Mouse (Mus musculus) frontal cortex, postnatal 10 days (tissue): ENCODE data around the gene Pigc.

Experiments
- DNase-seq, 2 experiments: peaks; one replicate each; pipeline ENCODE4 v3.0.0; 2022; ENCODE audit warnings: low spot score in 2 of 2, mixed read lengths in 1 of 2

The Pigc gene

GRCm38 (mm10) chr1:161968589-161969407, at the start of gene Pigc:
Pigc (plus strand) TSS chr1:161969186.
- DNase-seq: peak; percentile 92 to 93

DNA sequence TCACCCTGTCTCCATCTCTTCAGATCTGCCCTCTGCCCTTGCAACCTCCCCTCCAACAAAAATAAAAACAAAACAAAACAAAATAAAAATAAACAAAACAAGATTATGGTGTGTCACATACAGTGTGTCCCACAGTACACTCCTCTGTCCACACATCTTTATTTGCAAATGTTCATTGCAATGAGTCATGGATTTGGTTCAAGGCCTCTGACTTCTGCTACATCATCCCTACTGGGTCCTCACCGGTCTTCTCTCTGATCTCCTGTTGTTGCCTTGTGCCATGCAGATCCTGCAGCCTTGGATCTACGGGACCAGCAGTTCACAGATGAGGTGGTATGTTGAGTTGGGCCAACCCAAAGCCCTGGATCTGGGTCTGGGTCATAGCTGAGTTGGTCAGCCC, 49.4 kb upstream of the Pigc start:
- DNase-seq: no peak

DNA sequence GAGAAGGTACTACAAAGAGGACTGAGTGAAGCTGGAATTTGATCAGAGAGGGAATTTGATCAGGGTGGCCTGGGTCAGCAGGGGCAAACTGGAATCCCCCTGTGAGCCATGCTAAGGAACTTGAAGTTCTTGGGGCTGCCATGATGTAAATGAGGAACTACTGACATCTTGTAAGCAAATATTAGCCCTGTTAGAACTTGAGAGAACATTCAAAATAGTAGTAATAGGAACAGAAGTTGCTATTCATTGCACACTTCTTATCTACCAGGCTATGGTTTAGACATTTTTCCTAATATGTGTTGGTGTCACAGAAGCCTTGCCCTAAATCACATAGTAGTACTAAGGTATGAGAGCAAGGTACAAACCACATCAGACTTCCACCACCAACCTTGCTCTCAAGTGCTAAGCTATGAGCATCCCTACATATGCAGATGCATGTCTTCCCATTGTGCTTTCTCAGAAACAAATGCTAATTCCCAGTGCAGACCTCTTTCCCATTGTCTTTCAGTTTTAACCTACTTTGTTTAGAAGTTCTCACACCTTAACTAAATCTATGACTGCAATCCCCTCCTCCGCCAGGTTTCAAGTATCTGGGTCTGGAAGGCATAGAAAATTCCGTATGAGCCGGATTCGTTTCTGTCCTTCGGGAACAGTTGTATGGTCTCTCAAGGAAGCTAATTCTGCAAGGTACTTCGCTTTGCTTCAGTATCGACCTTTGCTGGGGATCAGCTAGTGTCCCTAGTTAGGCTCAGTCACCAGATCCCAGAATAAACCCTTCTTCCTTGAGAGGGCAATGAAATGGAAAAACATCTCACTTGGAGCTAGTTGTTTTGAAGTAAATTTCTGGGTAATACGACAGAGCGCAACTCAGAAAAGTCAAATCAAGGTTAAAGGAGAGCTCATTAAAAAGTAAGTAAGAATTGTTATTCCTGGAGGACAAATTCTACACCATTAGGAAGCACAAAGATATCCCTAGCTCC, 48.2 kb upstream of the Pigc start:
- no peak for DNase-seq

GRCm38 (mm10) chr1:161921928-161922327, 47.1 kb upstream of the Pigc start:
- DNase-seq: no peak

GRCm38 (mm10) chr1:161924321-161924720, 44.7 kb upstream of the Pigc start:
- DNase-seq: no peak

DNA sequence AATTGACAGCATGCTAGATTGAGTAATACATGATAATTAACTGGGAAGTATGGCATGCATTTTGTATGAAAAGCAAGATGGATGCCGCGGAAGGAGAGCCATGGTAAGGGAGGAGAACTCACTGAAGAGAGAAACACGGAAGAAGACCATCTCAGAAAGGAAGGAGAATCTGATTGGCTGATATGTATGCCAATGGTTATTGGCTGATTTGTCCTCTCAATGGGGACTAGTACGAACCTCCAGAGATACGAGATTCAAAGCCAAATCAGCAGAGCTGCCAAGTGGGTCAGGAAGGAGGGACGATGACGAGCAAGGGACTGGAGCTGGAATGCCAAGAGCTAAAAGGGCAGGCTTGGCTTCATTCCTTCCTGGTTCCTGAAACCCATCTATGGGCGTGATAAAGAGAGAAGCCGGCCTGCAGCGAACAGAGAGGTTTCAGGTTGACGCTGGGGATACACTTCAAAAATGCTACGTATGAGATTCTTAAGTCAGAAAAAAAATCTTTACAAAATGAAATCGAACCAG, 43.6 kb upstream of the Pigc start:
- no peak for DNase-seq

DNA sequence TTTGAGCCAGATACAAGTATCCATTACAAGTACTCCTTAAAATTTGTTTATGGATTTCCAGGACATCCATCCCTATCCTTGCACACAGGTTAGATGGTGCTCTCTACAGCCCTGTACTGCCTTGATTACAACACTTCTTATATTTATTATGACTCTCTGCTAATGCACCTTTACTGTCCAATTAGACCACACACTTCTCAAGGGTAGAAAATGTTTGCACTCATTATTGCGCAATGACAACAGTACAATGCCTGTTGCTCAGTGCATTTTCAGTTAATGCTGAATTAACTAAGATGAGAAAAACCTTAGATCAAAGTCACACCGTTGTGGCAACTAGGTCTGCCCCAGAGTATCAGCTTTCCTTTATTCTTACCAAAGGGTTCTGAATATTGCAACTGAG, 41.0 kb upstream of the Pigc start:
- DNase-seq: no peak

DNA sequence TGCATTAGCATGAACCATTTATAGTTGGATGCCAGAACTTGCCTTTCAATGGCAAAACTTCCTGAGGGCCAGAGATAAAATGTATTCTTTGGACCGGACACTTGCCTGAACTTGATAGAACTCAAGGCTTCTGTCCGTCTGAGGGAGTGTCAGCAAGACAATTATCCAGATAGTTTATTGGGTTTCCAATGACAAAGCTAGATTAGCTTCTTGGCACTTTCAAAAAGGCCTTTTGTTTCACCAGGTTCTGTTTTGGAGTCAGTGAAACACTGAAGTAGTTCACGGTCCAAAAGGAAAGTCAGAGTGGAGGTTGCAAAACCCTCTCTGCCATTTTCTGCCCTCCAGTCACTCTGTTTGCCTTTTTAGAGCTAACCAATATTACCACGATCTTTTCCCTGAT, 37.7 kb upstream of the Pigc start:
- DNase-seq: no peak

GRCm38 (mm10) chr1:161931817-161932216, 37.2 kb upstream of the Pigc start:
- DNase-seq: no peak

- no peak for DNase-seq
Measured at GRCm38 (mm10) chr1:161932286-161932685, 36.7 kb upstream of the Pigc start.

DNA sequence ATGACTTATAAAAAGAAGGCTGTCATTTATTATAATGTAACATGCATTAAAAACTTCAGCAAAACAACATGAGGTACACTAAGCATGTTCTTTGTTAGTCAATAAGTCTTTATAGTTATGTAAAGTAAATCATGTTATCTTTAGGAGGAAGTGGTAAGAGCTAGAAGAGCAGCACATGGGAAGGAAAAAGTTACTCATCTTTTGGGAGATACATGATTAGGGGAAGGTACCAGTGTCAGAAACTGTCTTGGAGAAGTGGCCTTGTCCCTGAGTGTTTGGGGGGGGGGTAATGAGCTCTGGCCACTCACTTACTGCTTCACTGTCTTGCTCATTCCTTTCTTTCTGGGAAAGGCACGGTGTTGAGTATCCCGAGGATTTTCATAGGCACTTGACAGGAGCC, 26.9 kb upstream of the Pigc start:
- DNase-seq: no peak

DNA sequence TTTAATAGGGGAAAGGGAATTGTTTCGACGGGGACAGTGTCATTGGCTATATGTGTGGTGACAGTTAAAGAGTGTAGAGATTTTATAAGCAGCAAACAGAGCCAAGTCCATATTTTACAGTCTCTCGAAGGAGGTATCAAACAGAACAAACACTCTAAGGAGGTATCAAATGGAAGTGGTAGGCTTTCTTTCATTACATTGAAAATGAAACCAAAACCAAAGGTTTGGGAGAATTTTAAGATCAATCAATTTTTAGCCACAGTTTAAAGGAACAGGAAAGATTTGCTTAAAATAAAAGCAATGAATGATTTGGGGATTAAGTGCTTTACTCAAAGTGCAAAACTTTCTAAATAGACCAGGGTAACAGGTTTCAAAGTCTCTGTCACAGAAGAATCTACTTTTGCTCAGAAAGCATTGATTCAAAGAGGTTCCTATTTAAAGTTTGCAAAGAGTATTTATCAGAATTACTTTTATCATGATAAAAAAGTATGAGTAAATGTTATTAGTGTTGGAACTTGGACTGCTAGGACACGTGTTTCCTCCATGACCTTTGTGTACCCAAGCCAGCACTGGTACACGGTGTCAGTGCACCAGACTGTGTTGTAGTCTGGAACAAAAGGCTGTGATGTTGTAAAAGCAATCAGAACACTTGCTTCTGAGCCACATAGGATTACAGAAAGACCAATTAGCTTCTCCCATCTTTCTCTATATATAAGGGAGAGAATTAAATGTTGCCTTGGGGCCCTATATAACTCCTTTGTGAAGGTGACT, 17.8 kb upstream of the Pigc start:
- DNase-seq: no peak

GRCm38 (mm10) chr1:161952599-161952998, 16.4 kb upstream of the Pigc start:
- no peak for DNase-seq

GRCm38 (mm10) chr1:161955846-161956245, 13.1 kb upstream of the Pigc start:
- no peak for DNase-seq

DNA sequence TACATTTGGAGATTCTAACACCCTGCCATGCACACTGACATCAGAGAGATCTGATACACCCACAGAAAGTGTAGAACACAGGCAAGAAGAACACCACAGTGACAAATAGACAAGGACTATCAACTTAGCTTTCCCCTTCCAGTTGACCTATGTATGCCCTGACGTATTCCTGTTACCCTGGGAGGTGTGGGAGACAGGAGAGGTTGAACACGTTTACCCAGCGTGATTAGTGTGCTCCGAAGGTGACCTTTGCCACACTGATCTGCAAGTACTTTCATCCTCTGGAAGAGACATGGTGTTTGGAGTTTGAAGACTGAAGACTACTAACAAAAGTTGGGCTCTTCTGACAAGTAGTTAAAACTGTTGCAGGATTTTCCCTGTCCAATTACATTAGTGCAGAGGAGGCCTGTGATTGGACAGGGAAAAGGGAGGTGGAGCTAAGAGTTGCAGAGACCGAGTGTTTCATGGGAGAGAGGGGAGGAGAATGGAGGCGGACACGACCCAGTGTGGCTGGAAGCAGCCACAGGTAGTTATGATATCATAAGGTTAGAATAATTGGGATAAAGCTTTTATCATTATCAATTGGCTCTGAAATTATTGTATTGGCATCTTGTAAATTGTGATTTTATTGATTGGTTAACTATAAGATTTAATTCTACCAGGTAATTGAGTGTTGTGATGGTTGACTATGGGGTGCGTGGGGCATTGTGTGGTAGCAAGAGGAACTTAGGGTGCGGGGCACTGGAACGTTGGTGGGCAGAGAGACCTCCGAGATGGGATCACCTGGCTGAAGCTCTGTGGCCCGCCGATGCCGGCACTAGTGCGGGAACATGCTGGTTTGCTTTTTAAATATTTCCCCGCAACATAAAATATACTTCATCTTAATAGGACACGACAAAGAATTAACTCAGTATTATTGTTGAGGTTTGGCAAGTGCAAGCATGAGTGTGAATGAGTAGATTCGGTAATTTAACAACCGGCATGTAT, 10.7 kb upstream of the Pigc start:
- DNase-seq: no peak

DNA sequence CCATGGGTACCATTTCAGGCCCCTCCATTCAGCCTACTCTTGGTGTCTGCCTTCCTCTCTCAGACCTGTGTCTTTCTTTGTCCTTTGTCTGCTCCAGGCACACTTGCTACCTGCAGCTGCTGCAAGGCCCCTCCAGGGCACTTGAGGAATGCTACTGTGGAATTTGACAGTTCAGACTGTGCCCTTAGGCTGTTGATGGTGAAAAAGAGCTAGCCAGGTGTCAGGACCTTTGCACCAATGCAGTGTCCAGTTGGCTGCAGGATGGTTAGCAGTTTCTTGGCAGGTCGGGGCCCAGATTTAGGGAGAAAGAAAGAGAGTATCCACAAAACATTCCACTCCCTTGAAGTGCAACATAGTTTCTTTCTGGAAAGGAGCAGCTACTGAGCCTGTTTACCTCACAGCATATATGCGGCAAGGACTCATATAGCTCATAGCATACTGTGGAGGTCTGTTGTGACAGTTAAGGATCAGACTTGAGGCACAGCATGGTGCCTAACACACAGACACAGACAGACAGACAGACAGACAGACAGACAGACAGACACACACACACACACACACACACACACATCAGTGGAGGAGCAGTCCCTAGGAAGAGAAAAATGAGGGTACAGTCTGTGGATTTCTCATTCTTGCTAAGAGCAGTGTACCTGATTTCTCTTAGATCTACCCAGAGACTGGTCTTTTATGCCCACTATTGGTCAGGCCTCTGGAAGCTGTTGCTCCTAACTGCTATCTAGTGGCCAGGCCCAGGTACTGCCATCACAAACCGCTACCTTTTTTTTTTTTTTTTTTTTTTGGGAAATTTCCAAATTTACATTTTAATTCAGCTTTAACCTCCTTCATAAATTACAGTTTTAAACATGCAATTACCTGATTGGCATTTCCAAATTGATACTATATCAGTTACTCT, 6.3 kb upstream of the Pigc start:
- DNase-seq: no peak

DNA sequence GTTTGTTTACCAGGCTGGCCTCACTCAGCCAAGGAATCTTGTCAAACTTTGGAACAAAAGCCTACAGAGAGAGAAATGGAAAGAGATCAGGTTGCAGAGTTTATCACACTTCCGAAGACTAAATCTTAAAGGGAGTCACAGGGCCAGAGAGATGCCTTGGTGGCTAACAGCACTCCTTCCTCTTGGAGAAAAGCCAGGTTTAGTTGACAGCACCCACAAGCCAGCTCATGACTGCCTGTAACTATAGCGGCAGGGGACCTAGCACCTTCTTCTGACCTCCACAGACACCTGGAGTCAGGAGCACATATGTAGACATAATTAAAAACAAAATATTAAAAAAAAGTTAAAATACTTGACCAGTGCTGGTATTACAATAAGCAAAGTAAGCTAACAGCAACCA, 1.1 kb upstream of the Pigc start:
- DNase-seq: no peak

GRCm38 (mm10) chr1:161970874-161971273, 1.9 kb downstream of the Pigc start:
- DNase-seq: no peak

- DNase-seq: no peak
Measured at GRCm38 (mm10) chr1:161972233-161972632, 3.2 kb downstream of the Pigc start.
